Comparison of ENCODE assay signal across 8 mouse cellular contexts in genomic region chr14:52256311-52257175, GRCm38 (mm10). TPM values are rescaled to one million over a fixed set of nuclear protein-coding genes. Genes with fewer than 3 reads are reported as not detected.
DNase-seq lines count a peak whose midpoint lies in the region; ATAC-seq and TF ChIP-seq lines count a peak whose summit lies in the region.

No protein-coding gene starts in this region.

- 9% methylated on average over 18 of the region's 18 CpGs for WGBS in forebrain, embryonic 12.5 days
- 9% methylated on average over 18 of the region's 18 CpGs for WGBS in midbrain, embryonic 12.5 days

- TF ChIP-seq CTCF in layer of hippocampus, adult 2 months (conservative IDR thresholded peaks at IDR 0.05) = no peak

- H3K4me2 ChIP-seq in forebrain, embryonic 12.5 days = peak overlapping the region; percentile 72
- H3K4me2 ChIP-seq in midbrain, embryonic 12.5 days (replicated peaks) = peak overlapping the region; percentile 79

- no peaks in the 10 kb centered on the region for H3K36me3 ChIP-seq in forebrain, embryonic 12.5 days (replicated peaks)
- H3K36me3 ChIP-seq in midbrain, embryonic 12.5 days = no peaks in the 10 kb centered on the region

- H3K9ac ChIP-seq in forebrain, embryonic 12.5 days = peak overlapping the region; percentile 87
- H3K9ac ChIP-seq in midbrain, embryonic 12.5 days (replicated peaks) = peak overlapping the region; percentile 78

- ATAC-seq in forebrain, embryonic 12.5 days (ENCODE audit: low FRiP score) = no peak
- no peak for ATAC-seq in midbrain, embryonic 12.5 days (ENCODE audit: low FRiP score, low read depth)
- ATAC-seq in granulocyte monocyte progenitor cell, adult 5-6 weeks (replicated peaks; ENCODE audit: poor library complexity, severe bottlenecking) = no peak

- no peak for DNase-seq in layer of hippocampus, adult 2 months (ENCODE audit: low spot score in 2 of 2)
- no peak for DNase-seq in layer of hippocampus, adult 8-10 months (ENCODE audit: low spot score in 2 of 2)
- peak; percentile 15 for DNase-seq in T-cell, adult 2 months (ENCODE audit: low spot score)
- peak; percentile 8 for DNase-seq in kidney, postnatal 14 days
- peak; percentile 40 for DNase-seq in thymus, postnatal 25 days

- no peaks in the 10 kb centered on the region for H3K27me3 ChIP-seq in forebrain, embryonic 12.5 days
- no peaks in the 10 kb centered on the region for H3K27me3 ChIP-seq in midbrain, embryonic 12.5 days

- peak overlapping the region; percentile 98 for H3K4me3 ChIP-seq in layer of hippocampus, adult 2 months
- peak overlapping the region; percentile 84 for H3K4me3 ChIP-seq in forebrain, embryonic 12.5 days (replicated peaks)
- peak overlapping the region; percentile 93 for H3K4me3 ChIP-seq in midbrain, embryonic 12.5 days

- H3K27ac ChIP-seq in layer of hippocampus, adult 2 months = peak overlapping the region; percentile 88
- peak overlapping the region; percentile 94 for H3K27ac ChIP-seq in forebrain, embryonic 12.5 days
- H3K27ac ChIP-seq in midbrain, embryonic 12.5 days (replicated peaks) = peak overlapping the region; percentile 93

- peaks cover 23% of the 10 kb centered on the region for H3K4me1 ChIP-seq in forebrain, embryonic 12.5 days
- H3K4me1 ChIP-seq in midbrain, embryonic 12.5 days = peaks cover 22% of the 10 kb centered on the region

- H3K9me3 ChIP-seq in forebrain, embryonic 12.5 days = no peaks in the 10 kb centered on the region
- no peaks in the 10 kb centered on the region for H3K9me3 ChIP-seq in midbrain, embryonic 12.5 days

RNA-seq across cellular contexts. Expression of gene Chd8, which starts 1.0 kb away (rescaled TPM):
- total RNA-seq in layer of hippocampus, adult 2 months (2021) = 100 to 1,000 TPM; 126 to 138 TPM
- total RNA-seq in layer of hippocampus, adult 8-10 months (2022) = 100 to 1,000 TPM in 3 of 4 experiments, 10 to 100 TPM in 1; 94.4 to 117 (median 110) TPM
- polyA plus RNA-seq in forebrain, embryonic 12.5 days (2016; fragmentation: Nextera tagmentation; extraction: Ambion mirVana) = 57.8 and 65.9 TPM in 2 replicates
- polyA plus RNA-seq in midbrain, embryonic 12.5 days (2016; fragmentation: Nextera tagmentation; extraction: Ambion mirVana) = 62.1 and 62.5 TPM in 2 replicates
- 71.1 and 96.4 TPM in 2 replicates for total RNA-seq in granulocyte monocyte progenitor cell, adult 5-6 weeks (2014; fragmentation: Nextera tagmentation)
- 60.1 and 63.5 TPM in 2 replicates for total RNA-seq in granulocyte monocyte progenitor cell, adult 5-6 weeks (2017)

RNA-seq across cellular contexts. Expression of gene Tox4, which starts 22.4 kb away (rescaled TPM):
- total RNA-seq in layer of hippocampus, adult 2 months (2021) = 10 to 100 TPM; 63.9 to 66.0 TPM
- 10 to 100 TPM; 58.5 to 76.8 (median 70.4) TPM for total RNA-seq in layer of hippocampus, adult 8-10 months (2022)
- polyA plus RNA-seq in forebrain, embryonic 12.5 days (2016; fragmentation: Nextera tagmentation; extraction: Ambion mirVana) = 52.4 and 58.5 TPM in 2 replicates
- polyA plus RNA-seq in midbrain, embryonic 12.5 days (2016; fragmentation: Nextera tagmentation; extraction: Ambion mirVana) = 53.0 and 54.2 TPM in 2 replicates
- total RNA-seq in granulocyte monocyte progenitor cell, adult 5-6 weeks (2014; fragmentation: Nextera tagmentation) = 44.1 and 47.1 TPM in 2 replicates
- total RNA-seq in granulocyte monocyte progenitor cell, adult 5-6 weeks (2017) = 43.1 and 45.9 TPM in 2 replicates

RNA-seq across cellular contexts. Expression of gene Rab2b, which starts 22.8 kb away (rescaled TPM):
- 10 to 100 TPM; 35.4 to 36.2 TPM for total RNA-seq in layer of hippocampus, adult 2 months (2021)
- 10 to 100 TPM; 33.2 to 41.8 (median 37.8) TPM for total RNA-seq in layer of hippocampus, adult 8-10 months (2022)
- 30.6 and 35.2 TPM in 2 replicates for polyA plus RNA-seq in forebrain, embryonic 12.5 days (2016; fragmentation: Nextera tagmentation; extraction: Ambion mirVana)
- 38.5 and 45.8 TPM in 2 replicates for polyA plus RNA-seq in midbrain, embryonic 12.5 days (2016; fragmentation: Nextera tagmentation; extraction: Ambion mirVana)
- 10.5 and 21.9 TPM in 2 replicates for total RNA-seq in granulocyte monocyte progenitor cell, adult 5-6 weeks (2014; fragmentation: Nextera tagmentation)
- 4.1 and 8.7 TPM in 2 replicates for total RNA-seq in granulocyte monocyte progenitor cell, adult 5-6 weeks (2017)

RNA-seq across cellular contexts. Expression of gene Mettl3, which starts 48.4 kb away (rescaled TPM):
- total RNA-seq in layer of hippocampus, adult 2 months (2021) = 10 to 100 TPM; 43.7 to 47.9 TPM
- total RNA-seq in layer of hippocampus, adult 8-10 months (2022) = 10 to 100 TPM; 35.5 to 54.7 (median 43.9) TPM
- 54.8 and 56.4 TPM in 2 replicates for polyA plus RNA-seq in forebrain, embryonic 12.5 days (2016; fragmentation: Nextera tagmentation; extraction: Ambion mirVana)
- polyA plus RNA-seq in midbrain, embryonic 12.5 days (2016; fragmentation: Nextera tagmentation; extraction: Ambion mirVana) = 58.8 and 62.1 TPM in 2 replicates
- total RNA-seq in granulocyte monocyte progenitor cell, adult 5-6 weeks (2014; fragmentation: Nextera tagmentation) = 47.6 and 54.5 TPM in 2 replicates
- total RNA-seq in granulocyte monocyte progenitor cell, adult 5-6 weeks (2017) = 33.6 and 33.7 TPM in 2 replicates

RNA-seq across cellular contexts. Expression of gene Supt16, which starts 59.3 kb away (rescaled TPM):
- total RNA-seq in layer of hippocampus, adult 2 months (2021) = 10 to 100 TPM; 53.4 to 53.9 TPM
- 10 to 100 TPM; 50.4 to 56.5 (median 55.9) TPM for total RNA-seq in layer of hippocampus, adult 8-10 months (2022)
- polyA plus RNA-seq in forebrain, embryonic 12.5 days (2016; fragmentation: Nextera tagmentation; extraction: Ambion mirVana) = 86.9 and 95.5 TPM in 2 replicates
- polyA plus RNA-seq in midbrain, embryonic 12.5 days (2016; fragmentation: Nextera tagmentation; extraction: Ambion mirVana) = 75.2 and 82.9 TPM in 2 replicates
- 91.5 and 98.8 TPM in 2 replicates for total RNA-seq in granulocyte monocyte progenitor cell, adult 5-6 weeks (2014; fragmentation: Nextera tagmentation)
- total RNA-seq in granulocyte monocyte progenitor cell, adult 5-6 weeks (2017) = 229 and 242 TPM in 2 replicates

Comparison
In these comparisons a context has a peak if more than half of its experiments do, and no peak if none do; other contexts are left out.
1. DNase-seq: peak in T-cell, adult 2 months (single experiment), kidney, postnatal 14 days (single experiment) and thymus, postnatal 25 days (single experiment); none in layer of hippocampus, adult 2 months (0 of 2) and layer of hippocampus, adult 8-10 months (0 of 2).
2. Peak in every context shown above with its lines, with median percentiles within 50 percentile points of each other: H3K27ac ChIP-seq and H3K4me3 ChIP-seq.